Comparison of ENCODE assay signal across 12 mouse cellular contexts in genomic region chr6:115592458-115592857, GRCm38 (mm10). TPM values are rescaled to one million over a fixed set of nuclear protein-coding genes. Genes with fewer than 3 reads are reported as not detected.
DNase-seq lines count a peak whose midpoint lies in the region; ATAC-seq and TF ChIP-seq lines count a peak whose summit lies in the region.
"Had no signal": no experiment of that assay in that cellular context is flagged by ENCODE, and none has a peak within 500 bp of the region (broad histone marks: within the 10 kb centered on the region; RNA-seq: fewer than 3 reads in every experiment).

TSS of gene Mkrn2os (minus strand) at chr6:115592576.

- no peak for TF ChIP-seq CTCF in Patski (IDR thresholded peaks at IDR 0.05)
- peak; percentile 33; the same call in 1 of the 2 replicates for TF ChIP-seq CTCF in kidney, postnatal 0 days (IDR thresholded peaks at IDR 0.05; ENCODE audit: low read depth)

- 42% methylated on average over 5 of the region's 5 CpGs for WGBS in intestine, embryonic 14.5 days
- WGBS in kidney, postnatal 0 days: 34% methylated on average over 5 of the region's 5 CpGs
- WGBS in liver, embryonic 16.5 days (ENCODE audit: insufficient replicate concordance): 53% methylated on average over 5 of the region's 5 CpGs

- peak within 1 kb of the TSS; percentile 30; the same call in 1 of the 2 replicates for H3K27ac ChIP-seq in intestine, embryonic 14.5 days (ENCODE audit: low read depth)
- H3K27ac ChIP-seq in kidney, postnatal 0 days: no peak within 1 kb of the TSS
- peak within 1 kb of the TSS; percentile 19 for H3K27ac ChIP-seq in liver, embryonic 16.5 days (ENCODE audit: low read length)
- H3K27ac ChIP-seq: forebrain, embryonic 12.5 days; hindbrain, embryonic 10.5 days; limb, embryonic 12.5 days had no signal

- no peaks in the 10 kb centered on the region for H3K9me3 ChIP-seq in intestine, embryonic 14.5 days (ENCODE audit: control insufficient read depth, low read length)
- no peaks in the 10 kb centered on the region for H3K9me3 ChIP-seq in kidney, postnatal 0 days (replicated peaks; ENCODE audit: low read length)
- H3K9me3 ChIP-seq in liver, embryonic 16.5 days (replicated peaks; ENCODE audit: control insufficient read depth, low read length): no peaks in the 10 kb centered on the region
- H3K9me3 ChIP-seq: forebrain, embryonic 12.5 days; hindbrain, embryonic 10.5 days; limb, embryonic 12.5 days had no signal

- no peaks in the 10 kb centered on the region for H3K27me3 ChIP-seq in Patski
- H3K27me3 ChIP-seq in intestine, embryonic 14.5 days (replicated peaks; ENCODE audit: control insufficient read depth, insufficient read depth, low read length): no peaks in the 10 kb centered on the region
- no peaks in the 10 kb centered on the region for H3K27me3 ChIP-seq in kidney, postnatal 0 days (ENCODE audit: insufficient read depth, low read length)
- H3K27me3 ChIP-seq in liver, embryonic 16.5 days (ENCODE audit: control insufficient read depth, insufficient read depth, low read depth, low read length): no peaks in the 10 kb centered on the region
- H3K27me3 ChIP-seq: forebrain, embryonic 12.5 days; limb, embryonic 12.5 days had no signal

- in situ Hi-C loops in Patski (cut with MboI; ENCODE audit: low pct_unique_long_range_greater_than_20kb): no loop called here

- POLR2A ChIA-PET in Patski (lab: Charles Lee): no interaction called here

- peak within 1 kb of the TSS; percentile 29 for H3K4me2 ChIP-seq in intestine, embryonic 14.5 days (ENCODE audit: low read length)
- peak within 1 kb of the TSS; percentile 31 for H3K4me2 ChIP-seq in kidney, postnatal 0 days (ENCODE audit: low read length)
- peak within 1 kb of the TSS; percentile 38 for H3K4me2 ChIP-seq in liver, embryonic 16.5 days (ENCODE audit: low read depth, low read length)
- H3K4me2 ChIP-seq: forebrain, embryonic 12.5 days; limb, embryonic 12.5 days had no signal

- H3K4me3 ChIP-seq in intestine, embryonic 14.5 days (ENCODE audit: low read depth, low read length): peak within 1 kb of the TSS; percentile 12; the same call in 1 of the 2 replicates
- H3K4me3 ChIP-seq in kidney, postnatal 0 days (replicated peaks; ENCODE audit: low read depth, low read length): no peak within 1 kb of the TSS
- peak within 1 kb of the TSS; percentile 46 for H3K4me3 ChIP-seq in liver, embryonic 16.5 days (ENCODE audit: low read depth, low read length)
- H3K4me3 ChIP-seq: forebrain, embryonic 12.5 days; hindbrain, embryonic 10.5 days; limb, embryonic 12.5 days had no signal

- H3K36me3 ChIP-seq in intestine, embryonic 14.5 days (ENCODE audit: control insufficient read depth, insufficient read depth, low read length): no peaks in the 10 kb centered on the region
- H3K36me3 ChIP-seq in kidney, postnatal 0 days (ENCODE audit: insufficient read depth, low read length): no peaks in the 10 kb centered on the region
- H3K36me3 ChIP-seq in liver, embryonic 16.5 days (ENCODE audit: control insufficient read depth, insufficient read depth): no peaks in the 10 kb centered on the region
- H3K36me3 ChIP-seq: forebrain, embryonic 12.5 days; hindbrain, embryonic 10.5 days; limb, embryonic 12.5 days had no signal

- 0 out of 2 replicates have a peak within 1 kb of the TSS, but pooled peaks have one; percentile 20 for H3K9ac ChIP-seq in intestine, embryonic 14.5 days (ENCODE audit: low read length)
- H3K9ac ChIP-seq in kidney, postnatal 0 days (ENCODE audit: low read depth, low read length): no peak within 1 kb of the TSS
- peak within 1 kb of the TSS; percentile 29 for H3K9ac ChIP-seq in liver, embryonic 16.5 days (ENCODE audit: low read depth, low read length)
- H3K9ac ChIP-seq: forebrain, embryonic 12.5 days; limb, embryonic 12.5 days had no signal

- CTCF ChIA-PET in Patski (lab: Charles Lee): interaction anchor here (2.1 kb wide), 1 partner anchor 12 kb away, joined by 5 read pairs; no protein-coding TSS in a partner anchor

- H3K4me1 ChIP-seq in intestine, embryonic 14.5 days (replicated peaks; ENCODE audit: control insufficient read depth, insufficient read depth, low read length): no peaks in the 10 kb centered on the region
- no peaks in the 10 kb centered on the region for H3K4me1 ChIP-seq in kidney, postnatal 0 days (replicated peaks; ENCODE audit: insufficient read depth, low read length)
- no peaks in the 10 kb centered on the region for H3K4me1 ChIP-seq in liver, embryonic 16.5 days (ENCODE audit: control insufficient read depth, low read depth, low read length)
- H3K4me1 ChIP-seq: forebrain, embryonic 12.5 days; hindbrain, embryonic 10.5 days; limb, embryonic 12.5 days had no signal

- DNase-seq in Patski (ENCODE audit: low read depth, low spot score): no peak
- peak; percentile 57 for DNase-seq in intestine, embryonic 14.5 days (ENCODE audit: low spot score)
- DNase-seq in kidney, postnatal 0 days (ENCODE audit: low spot score): peak; percentile 68
- DNase-seq in cerebellum, postnatal 4 days (ENCODE audit: low spot score in 2 of 2): no peak
- DNase-seq in left cerebral cortex, adult 11 months (ENCODE audit: low spot score): no peak
- no peak for DNase-seq in urinary bladder, postnatal 36 days (ENCODE audit: low spot score in 2 of 2)
- DNase-seq: adrenal gland, postnatal 14 days; thymus, postnatal 14 days had no signal

- peak; percentile 90 for ATAC-seq in Patski
- ATAC-seq in intestine, embryonic 14.5 days (replicated peaks; ENCODE audit: low FRiP score, low TSS enrichment, low read depth): peak; percentile 81; the same call in 1 of the 2 replicates
- ATAC-seq in kidney, postnatal 0 days (replicated peaks; ENCODE audit: low FRiP score, low read depth): peak; percentile 87
- ATAC-seq in liver, embryonic 16.5 days (ENCODE audit: low read depth): peak; percentile 78

RNA-seq across cellular contexts. Expression of gene Mkrn2os, which starts in this region (rescaled TPM):
- polyA plus RNA-seq in Patski (2021): 11.7 TPM
- polyA plus RNA-seq in intestine, embryonic 14.5 days (2014; fragmentation: Nextera tagmentation; extraction: Ambion mirVana): 26.2 and 32.0 TPM in 2 replicates
- 7.6 and 8.3 TPM in 2 replicates for polyA plus RNA-seq in kidney, postnatal 0 days (2015; fragmentation: Nextera tagmentation; extraction: Ambion mirVana)
- 10.8 and 12.5 TPM in 2 replicates for polyA plus RNA-seq in liver, embryonic 16.5 days (2015; fragmentation: Nextera tagmentation; extraction: Ambion mirVana)

Comparison
In these comparisons a context has a peak if more than half of its experiments do, and no peak if none do; other contexts are left out.
1. DNase-seq: peak in intestine, embryonic 14.5 days (single experiment) and kidney, postnatal 0 days (single experiment); none in Patski (single experiment), cerebellum, postnatal 4 days (0 of 2), left cerebral cortex, adult 11 months (single experiment) and urinary bladder, postnatal 36 days (0 of 2).
2. Peak in every context shown above with its lines, with median percentiles within 50 percentile points of each other: ATAC-seq and H3K4me2 ChIP-seq.